Mouse (Mus musculus): Measurements from ENCODE around the gene Scgb2a2.
"Not testable (repeated sequence)": the region's sequence is repeated elsewhere in the genome, so short reads cannot be mapped to it uniquely, and the experiment has no call there.

Scgb2a2 gene

GRCm38 (mm10) chr19:9847262-9847661 lies at the start of gene Scgb2a2:
Gene Scgb2a2, plus strand, starts transcription at chr19:9847562.
- DNase-seq (ENCODE audit: low read depth, low spot score), result no peak

GRCm38 (mm10) chr19:9836581-9837340 lies 10.6 kb upstream of the Scgb2a2 start:
- peak; percentile 16 for DNase-seq (ENCODE audit: low read depth, low spot score)

- DNase-seq (ENCODE audit: low read depth, low spot score), result no peak
These were observed 10.0 kb upstream of the Scgb2a2 start for GRCm38 (mm10) chr19:9837341-9837715.

GRCm38 (mm10) chr19:9849368-9850075 lies 2.2 kb downstream of the Scgb2a2 start:
- not testable (repeated sequence) for DNase-seq (ENCODE audit: low read depth, low spot score)

GRCm38 (mm10) chr19:9860821-9861220 lies 13.5 kb downstream of the Scgb2a2 start:
- not testable (repeated sequence) for DNase-seq (ENCODE audit: low read depth, low spot score)

GRCm38 (mm10) chr19:9864856-9865255 lies 17.5 kb downstream of the Scgb2a2 start:
- DNase-seq (ENCODE audit: low read depth, low spot score), result peak; percentile 65

GRCm38 (mm10) chr19:9865466-9865865 lies 18.1 kb downstream of the Scgb2a2 start:
- DNase-seq (ENCODE audit: low read depth, low spot score), result peak; percentile 14

GRCm38 (mm10) chr19:9878186-9878835 lies 30.9 kb downstream of the Scgb2a2 start:
- no peak for DNase-seq (ENCODE audit: low read depth, low spot score)

- DNase-seq (ENCODE audit: low read depth, low spot score), result no peak
These were observed 39.0 kb downstream of the Scgb2a2 start for GRCm38 (mm10) chr19:9886348-9886747.

- no peak for DNase-seq (ENCODE audit: low read depth, low spot score)
These were observed 39.4 kb downstream of the Scgb2a2 start for GRCm38 (mm10) chr19:9886771-9887170.

- no peak for DNase-seq (ENCODE audit: low read depth, low spot score)
These were observed 48.7 kb downstream of the Scgb2a2 start for GRCm38 (mm10) chr19:9896067-9896466.

GRCm38 (mm10) chr19:9898339-9899066 lies 51.1 kb downstream of the Scgb2a2 start:
- DNase-seq (ENCODE audit: low read depth, low spot score), result peak; percentile 64

- DNase-seq (ENCODE audit: low read depth, low spot score), result peak; percentile 100
These were observed 51.9 kb downstream of the Scgb2a2 start, which contains the start of gene Incenp for GRCm38 (mm10) chr19:9899072-9899779. Gene Incenp, minus strand, starts transcription at chr19:9899551.

- no peak for DNase-seq (ENCODE audit: low read depth, low spot score)
These were observed 52.4 kb downstream of the Scgb2a2 start for GRCm38 (mm10) chr19:9899780-9900146.

- not testable (repeated sequence) for DNase-seq (ENCODE audit: low read depth, low spot score)
These were observed 53.3 kb downstream of the Scgb2a2 start for GRCm38 (mm10) chr19:9900696-9901095.

Data from 3T3-L1 (cell line).